Mouse (Mus musculus): ENCODE data around the gene Lims1. TPM values are rescaled to one million over a fixed set of nuclear protein-coding genes. Genes with fewer than 3 reads are reported as not detected.

The Lims1 gene
- polyA plus RNA-seq, 1 experiment from 2014 or later: 179 TPM

DNA sequence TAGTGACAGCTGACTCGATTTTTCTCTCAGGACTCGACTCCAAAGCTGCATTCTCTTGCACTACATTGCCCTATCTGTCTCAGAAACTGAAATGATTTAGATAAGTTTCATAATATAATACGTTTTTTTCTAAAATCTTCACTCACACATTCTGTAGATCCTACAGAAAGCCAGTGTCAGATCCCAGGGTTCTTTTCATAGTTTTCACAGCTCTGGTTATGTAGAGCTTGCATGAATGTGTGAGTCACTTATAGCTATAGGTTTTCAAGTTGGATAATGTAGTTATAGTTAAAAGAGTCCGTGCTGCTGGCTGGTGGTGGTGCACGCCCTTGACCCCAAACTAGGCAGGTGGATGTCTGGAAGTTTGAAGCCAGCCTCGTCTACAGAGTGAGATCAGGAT, 81.4 kb downstream of the Lims1 start:
- peak overlapping the region; percentile 51; the same call in 1 of the 2 replicates for H3K9ac ChIP-seq (ENCODE audit: low read length)
- H3K4me3 ChIP-seq (ENCODE audit: control insufficient read depth in 1 of 2, insufficient read depth in 1 of 2, low read depth in 1 of 2, low read length in 2 of 2): no peak overlapping the region
- 58% methylated on average over 6 of the region's 6 CpGs for WGBS
- H3K36me3 ChIP-seq (ENCODE audit: control insufficient read depth, insufficient read depth, low read length): peaks cover 91% of the 10 kb centered on the region
- H3K27ac ChIP-seq (replicated peaks in 1 of 2; ENCODE audit: control insufficient read depth in 1 of 2, insufficient read depth in 1 of 2, low read depth in 2 of 2, low read length in 2 of 2): peak overlapping the region; percentile 88
- peaks cover 9 to 49% of the 10 kb centered on the region in 2 experiments for H3K4me1 ChIP-seq (ENCODE audit: control insufficient read depth in 2 of 2, insufficient read depth in 2 of 2, low read length in 2 of 2)
- H3K4me2 ChIP-seq (ENCODE audit: low read length): 0 out of 2 replicates have a peak overlapping the region, but pooled peaks have one; percentile 26
- no peaks in the 10 kb centered on the region for H3K27me3 ChIP-seq (ENCODE audit: control insufficient read depth, insufficient read depth, low read length)
- ATAC-seq (ENCODE audit: insufficient number of reproducible peaks, insufficient read depth, low FRiP score, low read depth): no peak
- no peaks in the 10 kb centered on the region for H3K9me3 ChIP-seq (ENCODE audit: control insufficient read depth, low read length)

DNA sequence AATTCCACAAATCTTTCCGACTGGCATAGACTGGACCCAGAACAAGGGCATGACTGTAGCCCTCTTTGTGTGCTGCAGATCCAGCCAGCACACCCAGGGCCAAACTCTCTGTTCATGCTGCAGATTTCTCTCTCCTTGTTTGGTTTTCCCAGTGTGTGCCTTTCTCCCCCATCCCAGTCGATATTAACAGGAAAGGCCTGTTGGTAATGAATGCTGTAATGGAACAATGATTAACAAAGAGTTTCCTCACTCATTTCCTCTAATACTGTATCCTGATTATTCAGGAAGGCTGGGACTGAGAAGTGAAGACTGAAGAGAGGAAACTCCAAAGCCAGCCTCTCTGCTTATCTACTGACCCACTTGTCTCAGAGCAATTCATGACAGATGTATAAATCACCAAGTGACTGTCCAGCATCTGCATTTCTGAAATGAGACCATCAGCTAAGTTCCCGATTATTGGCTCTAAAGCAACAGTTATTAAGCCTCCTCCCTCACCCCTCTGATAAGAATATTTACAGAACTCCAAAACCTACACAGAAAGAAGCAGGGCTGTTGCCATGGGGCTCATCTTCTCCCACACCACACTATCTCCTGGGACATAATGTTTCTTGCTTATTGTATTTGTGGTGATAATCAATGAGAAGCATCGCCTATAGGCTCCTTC, 82.2 kb downstream of the Lims1 start:
- ATAC-seq (ENCODE audit: insufficient number of reproducible peaks, insufficient read depth, low FRiP score, low read depth): peak; percentile 77
- peak overlapping the region; percentile 26; the same call in 1 of the 2 replicates for H3K4me2 ChIP-seq (ENCODE audit: low read length)
- 27% methylated on average over 4 of the region's 4 CpGs for WGBS
- peak overlapping the region; percentile 88 for H3K27ac ChIP-seq (replicated peaks in 1 of 2; ENCODE audit: control insufficient read depth in 1 of 2, insufficient read depth in 1 of 2, low read depth in 2 of 2, low read length in 2 of 2)
- H3K4me3 ChIP-seq (ENCODE audit: control insufficient read depth in 1 of 2, insufficient read depth in 1 of 2, low read depth in 1 of 2, low read length in 2 of 2): no peak overlapping the region
- H3K9ac ChIP-seq (ENCODE audit: low read length): peak overlapping the region; percentile 51
- H3K27me3 ChIP-seq (ENCODE audit: control insufficient read depth, insufficient read depth, low read length): no peaks in the 10 kb centered on the region
- no peaks in the 10 kb centered on the region for H3K9me3 ChIP-seq (ENCODE audit: control insufficient read depth, low read length)
- peaks cover 93% of the 10 kb centered on the region for H3K36me3 ChIP-seq (ENCODE audit: control insufficient read depth, insufficient read depth, low read length)
- peaks cover 9 to 49% of the 10 kb centered on the region in 2 experiments for H3K4me1 ChIP-seq (ENCODE audit: control insufficient read depth in 2 of 2, insufficient read depth in 2 of 2, low read length in 2 of 2)

DNA sequence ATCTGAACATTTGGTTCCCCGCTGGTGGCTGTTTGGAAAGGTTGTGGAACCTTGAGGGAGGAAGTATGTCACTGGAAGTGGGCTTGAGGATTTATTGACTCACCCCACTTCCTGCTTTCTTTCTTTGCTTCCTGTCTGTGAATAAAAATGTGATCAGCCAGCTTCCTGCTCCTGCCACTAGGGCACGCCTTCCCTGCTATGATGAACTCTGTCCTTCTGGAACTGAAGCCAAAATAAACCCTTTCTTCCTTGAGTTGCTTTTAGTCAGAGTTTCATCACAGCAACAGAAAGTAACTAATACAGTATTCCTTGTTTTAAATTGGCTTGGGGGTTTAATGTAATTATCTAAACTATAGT, 82.7 kb downstream of the Lims1 start:
- H3K9ac ChIP-seq (ENCODE audit: low read length): no peak overlapping the region
- 60% methylated on average over 2 of the region's 2 CpGs for WGBS

DNA sequence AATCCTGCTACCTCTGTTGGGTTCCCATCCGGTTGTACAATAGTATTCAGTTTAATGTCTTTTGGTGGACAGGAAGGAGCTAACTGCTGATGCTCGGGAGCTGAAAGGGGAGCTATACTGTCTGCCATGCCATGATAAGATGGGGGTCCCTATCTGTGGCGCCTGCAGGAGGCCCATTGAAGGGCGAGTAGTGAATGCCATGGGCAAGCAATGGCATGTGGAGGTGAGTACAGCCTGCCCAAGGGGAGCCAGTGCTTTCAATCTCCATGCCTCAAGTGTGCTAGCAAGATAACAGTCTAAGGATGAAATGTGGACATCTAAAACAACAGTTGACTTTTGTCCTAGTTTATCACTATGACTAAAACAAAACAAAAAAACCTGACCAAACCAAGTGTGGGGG, 89.1 kb downstream of the Lims1 start:
- Histone ChIP-seq H3K9ac (ENCODE audit: low read length) (no peak overlapping the region), H3K4me2 (ENCODE audit: low read length) (no peak overlapping the region), H3K36me3 (ENCODE audit: control insufficient read depth, insufficient read depth, low read length) (peaks cover 99% of the 10 kb centered on the region), H3K27me3 (ENCODE audit: control insufficient read depth, insufficient read depth, low read length) (no peaks in the 10 kb centered on the region), H3K4me1 (ENCODE audit: control insufficient read depth in 2 of 2, insufficient read depth in 2 of 2, low read length in 2 of 2) (no peaks in the 10 kb centered on the region), H3K4me3 (ENCODE audit: control insufficient read depth in 1 of 2, insufficient read depth in 1 of 2, low read depth in 1 of 2, low read length in 2 of 2) (no peak overlapping the region), H3K27ac (replicated peaks in 1 of 2; ENCODE audit: control insufficient read depth in 1 of 2, insufficient read depth in 1 of 2, low read depth in 2 of 2, low read length in 2 of 2) (no peak overlapping the region), H3K9me3 (ENCODE audit: control insufficient read depth, low read length) (no peaks in the 10 kb centered on the region)
- WGBS: 75% methylated on average over 4 of the region's 4 CpGs
- ATAC-seq (ENCODE audit: insufficient number of reproducible peaks, insufficient read depth, low FRiP score, low read depth): no peak

More for the DNA sequence above, 82.7 kb downstream of the Lims1 start:
- no peak overlapping the region for H3K4me3 ChIP-seq (ENCODE audit: control insufficient read depth in 1 of 2, insufficient read depth in 1 of 2, low read depth in 1 of 2, low read length in 2 of 2)
- H3K27me3 ChIP-seq (ENCODE audit: control insufficient read depth, insufficient read depth, low read length): no peaks in the 10 kb centered on the region
- no peak overlapping the region for H3K4me2 ChIP-seq (ENCODE audit: low read length)
- peaks cover 9 to 49% of the 10 kb centered on the region in 2 experiments for H3K4me1 ChIP-seq (ENCODE audit: control insufficient read depth in 2 of 2, insufficient read depth in 2 of 2, low read length in 2 of 2)
- H3K9me3 ChIP-seq (ENCODE audit: control insufficient read depth, low read length): no peaks in the 10 kb centered on the region
- H3K27ac ChIP-seq (replicated peaks in 1 of 2; ENCODE audit: control insufficient read depth in 1 of 2, insufficient read depth in 1 of 2, low read depth in 2 of 2, low read length in 2 of 2): peak overlapping the region; percentile 88
- peak; percentile 24; the same call in 1 of the 2 replicates for ATAC-seq (ENCODE audit: insufficient number of reproducible peaks, insufficient read depth, low FRiP score, low read depth)
- H3K36me3 ChIP-seq (ENCODE audit: control insufficient read depth, insufficient read depth, low read length): peaks cover 93% of the 10 kb centered on the region

DNA sequence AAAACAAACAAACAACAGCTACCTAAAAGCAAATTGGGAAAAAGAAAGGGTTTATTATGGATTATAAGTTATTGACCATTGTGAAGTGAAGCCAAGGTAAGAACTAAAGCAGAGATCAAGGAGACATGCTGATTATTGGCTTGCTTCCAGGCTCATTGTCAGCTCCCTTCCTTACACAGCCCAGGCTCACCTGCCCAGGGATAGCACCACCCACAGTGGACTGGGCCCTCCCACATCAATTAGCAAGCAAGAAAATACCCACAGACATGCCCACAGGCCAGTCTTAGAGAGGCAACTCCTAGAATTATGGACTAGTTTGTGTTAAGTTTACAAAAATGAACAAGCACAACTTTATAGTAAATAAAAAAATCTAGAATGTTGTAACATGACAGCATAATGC, 89.6 kb downstream of the Lims1 start:
- H3K9ac ChIP-seq (ENCODE audit: low read length): no peak overlapping the region
- no peaks in the 10 kb centered on the region for H3K4me1 ChIP-seq (ENCODE audit: control insufficient read depth in 2 of 2, insufficient read depth in 2 of 2, low read length in 2 of 2)
- no peak for ATAC-seq (ENCODE audit: insufficient number of reproducible peaks, insufficient read depth, low FRiP score, low read depth)
- H3K4me2 ChIP-seq (ENCODE audit: low read length): no peak overlapping the region
- H3K27ac ChIP-seq (replicated peaks in 1 of 2; ENCODE audit: control insufficient read depth in 1 of 2, insufficient read depth in 1 of 2, low read depth in 2 of 2, low read length in 2 of 2): no peak overlapping the region
- no peaks in the 10 kb centered on the region for H3K9me3 ChIP-seq (ENCODE audit: control insufficient read depth, low read length)
- H3K4me3 ChIP-seq (ENCODE audit: control insufficient read depth in 1 of 2, insufficient read depth in 1 of 2, low read depth in 1 of 2, low read length in 2 of 2): no peak overlapping the region
- H3K36me3 ChIP-seq (ENCODE audit: control insufficient read depth, insufficient read depth, low read length): peaks cover 99% of the 10 kb centered on the region
- H3K27me3 ChIP-seq (ENCODE audit: control insufficient read depth, insufficient read depth, low read length): no peaks in the 10 kb centered on the region

DNA sequence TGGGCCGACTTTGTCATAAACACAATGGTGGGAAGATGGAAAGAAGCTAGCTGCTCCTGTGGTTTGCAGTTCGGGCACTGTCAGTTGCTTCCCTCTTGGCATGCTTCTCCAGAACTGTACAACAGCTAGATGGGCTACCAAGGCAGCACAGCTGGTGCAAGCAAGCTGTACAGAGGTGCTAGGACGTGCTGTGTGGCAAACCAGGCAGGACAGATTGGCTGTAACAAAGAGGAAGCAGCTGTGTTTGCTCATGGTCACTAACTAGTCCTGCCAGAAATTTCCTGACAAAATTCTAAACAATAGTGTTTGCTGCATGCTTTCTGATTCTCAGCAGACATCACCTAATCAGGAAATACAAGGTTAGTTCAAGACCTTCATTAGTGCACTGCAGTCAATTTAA, 93.4 kb downstream of the Lims1 start:
- Histone ChIP-seq H3K27me3 (ENCODE audit: control insufficient read depth, insufficient read depth, low read length) (no peaks in the 10 kb centered on the region), H3K9me3 (ENCODE audit: control insufficient read depth, low read length) (no peaks in the 10 kb centered on the region), H3K9ac (ENCODE audit: low read length) (no peak overlapping the region), H3K4me3 (ENCODE audit: control insufficient read depth in 1 of 2, insufficient read depth in 1 of 2, low read depth in 1 of 2, low read length in 2 of 2) (no peak overlapping the region), H3K36me3 (ENCODE audit: control insufficient read depth, insufficient read depth, low read length) (peaks cover 97% of the 10 kb centered on the region), H3K27ac (replicated peaks in 1 of 2; ENCODE audit: control insufficient read depth in 1 of 2, insufficient read depth in 1 of 2, low read depth in 2 of 2, low read length in 2 of 2) (peak overlapping the region; percentile 4 to 45; a peak in 1 of 4 replicates), H3K4me2 (ENCODE audit: low read length) (no peak overlapping the region), H3K4me1 (ENCODE audit: control insufficient read depth in 2 of 2, insufficient read depth in 2 of 2, low read length in 2 of 2) (no peaks in the 10 kb centered on the region)
- ATAC-seq (ENCODE audit: insufficient number of reproducible peaks, insufficient read depth, low FRiP score, low read depth): no peak; the same call in 1 of the 2 replicates
- WGBS: 81% methylated on average over 3 of the region's 3 CpGs

DNA sequence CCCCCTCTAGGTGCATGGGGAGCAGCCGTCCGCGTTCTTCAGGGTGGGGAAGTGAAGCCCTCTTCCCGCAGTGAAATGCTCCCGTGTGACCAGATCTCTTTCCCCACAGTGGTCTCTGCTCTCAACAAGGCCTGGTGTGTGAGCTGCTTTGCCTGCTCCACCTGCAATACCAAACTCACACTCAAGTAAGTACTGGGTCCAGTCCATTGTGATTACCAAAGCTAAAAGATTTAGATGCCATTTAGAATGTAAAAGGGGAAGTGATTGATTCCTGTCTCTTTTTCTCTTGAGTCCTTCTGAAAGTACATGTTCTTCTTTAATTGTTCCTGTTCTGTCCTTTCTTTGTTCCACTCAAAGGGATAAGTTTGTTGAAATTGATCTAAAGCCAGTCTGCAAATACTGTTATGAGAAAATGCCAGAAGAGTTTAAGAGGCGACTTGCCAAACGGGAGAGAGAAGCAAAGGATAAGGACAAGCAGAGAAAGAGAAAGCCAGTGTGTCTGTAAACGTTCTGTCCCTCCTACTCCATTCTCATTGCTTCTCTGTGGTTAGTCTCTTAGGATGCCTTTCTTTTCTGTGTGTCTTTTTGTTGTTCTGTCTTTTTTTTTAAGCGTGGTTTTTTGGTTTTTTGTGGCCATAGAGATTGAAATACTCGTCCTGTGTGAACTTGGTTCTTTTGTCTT, 95.2 kb downstream of the Lims1 start:
- H3K36me3 ChIP-seq (ENCODE audit: control insufficient read depth, insufficient read depth, low read length): peaks cover 94% of the 10 kb centered on the region
- no peak overlapping the region for H3K4me2 ChIP-seq (ENCODE audit: low read length)
- WGBS: 87% methylated on average over 10 of the region's 10 CpGs
- no peak overlapping the region for H3K4me3 ChIP-seq (ENCODE audit: control insufficient read depth in 1 of 2, insufficient read depth in 1 of 2, low read depth in 1 of 2, low read length in 2 of 2)
- ATAC-seq (ENCODE audit: insufficient number of reproducible peaks, insufficient read depth, low FRiP score, low read depth): no peak
- no peak overlapping the region for H3K9ac ChIP-seq (ENCODE audit: low read length)
- H3K4me1 ChIP-seq (ENCODE audit: control insufficient read depth in 2 of 2, insufficient read depth in 2 of 2, low read length in 2 of 2): no peaks in the 10 kb centered on the region
- no peaks in the 10 kb centered on the region for H3K27me3 ChIP-seq (ENCODE audit: control insufficient read depth, insufficient read depth, low read length)
- no peaks in the 10 kb centered on the region for H3K9me3 ChIP-seq (ENCODE audit: control insufficient read depth, low read length)
- H3K27ac ChIP-seq (replicated peaks in 1 of 2; ENCODE audit: control insufficient read depth in 1 of 2, insufficient read depth in 1 of 2, low read depth in 2 of 2, low read length in 2 of 2): no peak overlapping the region
